Mouse (Mus musculus) hindbrain, embryonic 15.5 days (tissue): ENCODE measurements at regions not wholly inside any gene's neighbourhood (a gene's known extent, or its start where the extent isn't known, plus 50 kb on each side); places are given as distances from the start of the nearest gene placed in this dataset.

ENCODE experiments used
- ATAC-seq: fragments of 200-750 bp; cut with Nextera tagmentation; 2 replicates; pipeline ENCODE4 v1.8.0; 2017; ENCODE audit warnings: low read depth, moderate number of reproducible peaks, moderate TSS enrichment; ENCODE audit not compliant: low FRiP score
- H3K27ac ChIP-seq: fragments of 300-500 bp; sonication (generic); replicated peaks from 2 replicates; pipeline ENCODE4 v1.5.1; 2015; ENCODE audit warnings: mild to moderate bottlenecking, inconsistent platforms
- H3K27me3 ChIP-seq: fragments of 300-500 bp; sonication (generic); 2 replicates; pipeline ENCODE4 v1.6.1; 2015; ENCODE audit warnings: control low read depth, inconsistent platforms
- H3K36me3 ChIP-seq: fragments of 300-500 bp; sonication (generic); 2 replicates; pipeline ENCODE4 v1.6.1; 2015; ENCODE audit warnings: control low read depth, inconsistent platforms
- H3K4me1 ChIP-seq: fragments of 300-500 bp; sonication (generic); replicated peaks from 2 replicates; pipeline ENCODE4 v1.6.1; 2015; ENCODE audit warnings: control low read depth, inconsistent platforms
- H3K4me2 ChIP-seq: fragments of 300-500 bp; sonication (generic); 2 replicates; pipeline ENCODE4 v1.6.1; 2015; ENCODE audit warnings: moderate library complexity, mild to moderate bottlenecking, inconsistent platforms
- H3K4me3 ChIP-seq: fragments of 300-500 bp; sonication (generic); 2 replicates; pipeline ENCODE4 v1.5.1; 2015; ENCODE audit warnings: mild to moderate bottlenecking, inconsistent platforms
- H3K9ac ChIP-seq: fragments of 300-500 bp; sonication (generic); 2 replicates; pipeline ENCODE4 v1.6.1; 2015; ENCODE audit warnings: inconsistent platforms
- H3K9me3 ChIP-seq: fragments of 300-500 bp; sonication (generic); 2 replicates; pipeline ENCODE4 v1.6.1; 2016; ENCODE audit warnings: control low read depth, inconsistent platforms
- WGBS: fragments of 180-500 bp; shearing (Covaris S2); methylation state at CpG from one replicate; pipeline ENCODE4 v1.1.7; 2015; 5-methylcytosine and 5-hydroxymethylcytosine counted together

GRCm38 (mm10) chr3:31374061-31374460 is 63.9 kb upstream of the Slc7a14 start:
- Histone ChIP-seq H3K27ac (no peak overlapping the region), H3K4me1 (no peaks in the 10 kb centered on the region), H3K36me3 (no peaks in the 10 kb centered on the region), H3K9ac (no peak overlapping the region), H3K9me3 (no peaks in the 10 kb centered on the region), H3K4me3 (no peak overlapping the region), H3K27me3 (no peaks in the 10 kb centered on the region), H3K4me2 (no peak overlapping the region)
- ATAC-seq: no peak

- no peaks in the 10 kb centered on the region for H3K4me1 ChIP-seq
- H3K9ac ChIP-seq: no peak overlapping the region
- 0 out of 2 replicates have a peak overlapping the region, but pooled peaks have one; percentile 0 for H3K27ac ChIP-seq
- ATAC-seq: 0 out of 2 replicates have a peak, but pooled peaks have one; percentile 11
- no peaks in the 10 kb centered on the region for H3K36me3 ChIP-seq
- H3K4me2 ChIP-seq: no peak overlapping the region
- 70% methylated on average over 2 of the region's 2 CpGs for WGBS
- H3K27me3 ChIP-seq: no peaks in the 10 kb centered on the region
- H3K4me3 ChIP-seq: no peak overlapping the region
- no peaks in the 10 kb centered on the region for H3K9me3 ChIP-seq
These were observed 58.1 kb upstream of the Slc7a14 start for GRCm38 (mm10) chr3:31368259-31368658.
